ENCODE assay signal across 17 mouse cellular contexts in genomic region chrX:103427677-103428076, GRCm38 (mm10). TPM values are rescaled to one million over a fixed set of nuclear protein-coding genes. Genes with fewer than 3 reads are reported as not detected.
"Had no signal": no experiment of that assay in that cellular context is flagged by ENCODE, and none has a peak within 500 bp of the region (broad histone marks: within the 10 kb centered on the region; RNA-seq: fewer than 3 reads in every experiment).

No protein-coding gene starts in this region.

- H3K4me1 ChIP-seq: kidney, embryonic 15.5 days; limb, embryonic 10.5 days; liver, embryonic 15.5 days; lung, embryonic 15.5 days; midbrain, embryonic 12.5 days; stomach, embryonic 15.5 days had no signal

- ATAC-seq: intestine, postnatal 0 days had no signal

- H3K9me3 ChIP-seq: kidney, embryonic 15.5 days; limb, embryonic 10.5 days; liver, embryonic 15.5 days; lung, embryonic 15.5 days; midbrain, embryonic 12.5 days; stomach, embryonic 15.5 days had no signal

- H3K4me3 ChIP-seq: kidney, embryonic 15.5 days; layer of hippocampus, adult 2 months; limb, embryonic 10.5 days; liver, embryonic 15.5 days; lung, embryonic 15.5 days; midbrain, embryonic 12.5 days; stomach, embryonic 15.5 days had no signal

- H3K27me3 ChIP-seq: stomach, embryonic 15.5 days had no signal

- DNase-seq: kidney, postnatal 4 days; lung, postnatal 14 days; right cerebral cortex, postnatal 14 days; thymus, adult 2 months; thymus, postnatal 25 days had no signal

- H3K36me3 ChIP-seq: kidney, embryonic 15.5 days; limb, embryonic 10.5 days; liver, embryonic 15.5 days; lung, embryonic 15.5 days; midbrain, embryonic 12.5 days; stomach, embryonic 15.5 days had no signal

RNA-seq across cellular contexts. Expression of gene Gm26992, which starts 5.9 kb away (rescaled TPM):
- total RNA-seq: layer of hippocampus, adult 2 months; layer of hippocampus, postnatal 10 days; left cerebral cortex, postnatal 10 days had no signal

RNA-seq across cellular contexts. Expression of gene Tsx, which starts 13.4 kb away (rescaled TPM):
- total RNA-seq: layer of hippocampus, adult 2 months; megakaryocyte-erythroid progenitor cell, adult 5-6 weeks; midbrain, postnatal 0 days had no signal
